Mouse (Mus musculus): ENCODE measurements around the gene Olfr575. TPM values are rescaled to one million over a fixed set of nuclear protein-coding genes. Genes with fewer than 3 reads are reported as not detected.

Gene Olfr575
- polyA plus RNA-seq (2012; rRNA removed): not detected in 2 replicates

DNA sequence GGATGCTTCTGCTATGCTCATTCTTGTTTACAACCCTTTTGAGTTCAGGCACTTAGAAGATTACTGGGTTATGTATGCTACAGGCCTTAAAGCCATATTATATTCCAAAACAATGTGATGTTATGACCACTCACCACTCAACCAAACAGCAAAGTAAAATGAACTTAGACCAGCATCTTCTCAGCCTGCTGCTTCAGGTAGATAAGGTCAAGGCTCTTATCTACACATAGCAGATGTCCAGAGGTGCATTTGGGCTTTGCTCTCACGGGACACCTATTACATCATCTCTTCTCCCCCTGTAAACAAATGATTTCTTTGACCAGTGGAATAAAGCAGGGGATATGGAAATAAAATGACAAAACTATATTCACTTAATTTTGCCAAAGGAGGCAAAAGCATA lies at the start of gene Olfr575:
TSS of gene Olfr575 (minus strand) at position 183 of the 400 bp plus-strand sequence.

DNA sequence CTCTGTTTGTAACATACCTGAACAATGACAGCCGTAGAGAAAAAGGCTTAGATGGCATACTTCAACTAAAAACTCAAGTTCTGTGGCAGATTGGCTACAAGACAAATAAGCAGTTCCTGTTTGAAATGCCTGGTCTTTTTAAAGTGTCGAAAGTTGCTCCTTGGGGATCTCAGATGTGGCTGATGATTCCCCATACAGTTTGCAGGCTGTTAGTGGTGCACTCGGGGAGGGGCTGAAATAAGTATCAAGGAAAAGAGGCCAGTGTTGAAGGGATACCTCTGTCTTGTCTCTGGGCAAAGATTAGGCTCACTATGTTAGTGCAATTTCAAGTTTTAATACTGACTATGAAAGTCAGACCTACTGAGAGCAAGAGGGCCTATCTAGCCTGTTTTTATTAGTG lies 30.6 kb upstream of the Olfr575 start, which contains the start of gene Olfr578:
TSS of gene Olfr578 (minus strand) at position 101 of the 400 bp plus-strand sequence.

DNA sequence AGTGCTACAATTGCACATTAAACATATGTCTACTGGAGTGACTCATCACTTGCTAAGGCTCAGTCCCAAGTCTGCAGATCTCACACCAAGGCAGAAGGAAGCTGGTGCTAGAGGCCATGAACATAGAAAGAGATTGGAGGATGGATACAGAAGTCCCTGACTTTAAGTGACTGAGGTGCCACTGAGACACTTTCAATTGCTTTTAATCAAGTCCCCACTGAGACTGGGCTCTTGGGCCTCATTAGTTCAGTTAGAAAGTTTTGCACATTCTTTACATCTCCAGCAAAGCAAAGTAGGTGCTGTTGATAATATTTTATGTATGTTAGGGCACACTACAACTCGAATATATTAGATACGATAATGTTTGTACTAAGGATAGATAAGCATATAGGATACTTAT lies 17.3 kb upstream of the Olfr575 start, which contains the start of gene Olfr577:
TSS of gene Olfr577 (minus strand) at position 101 of the 400 bp plus-strand sequence.

DNA sequence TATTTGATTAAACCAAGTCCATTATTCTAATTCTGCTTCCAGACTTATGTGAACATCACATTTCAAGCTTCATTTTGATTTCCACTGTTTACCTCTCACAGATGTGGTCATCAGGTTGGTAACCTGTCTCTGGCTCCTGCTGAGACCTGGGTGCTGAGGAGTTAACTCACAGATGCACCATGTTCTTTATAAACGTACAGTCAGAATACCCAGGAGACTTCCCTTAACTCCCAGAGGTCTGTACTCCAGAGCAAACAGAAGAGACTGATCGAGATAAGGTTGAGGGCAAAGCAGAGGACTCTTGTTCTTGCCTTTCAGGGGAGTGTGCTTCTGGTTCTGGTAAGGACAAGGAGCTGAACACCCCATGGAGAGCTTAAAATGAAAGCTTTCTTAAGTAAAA lies 3.8 kb upstream of the Olfr575 start, which contains the start of gene Olfr576:
TSS of gene Olfr576 (plus strand) at position 301 of the 400 bp plus-strand sequence.

DNA sequence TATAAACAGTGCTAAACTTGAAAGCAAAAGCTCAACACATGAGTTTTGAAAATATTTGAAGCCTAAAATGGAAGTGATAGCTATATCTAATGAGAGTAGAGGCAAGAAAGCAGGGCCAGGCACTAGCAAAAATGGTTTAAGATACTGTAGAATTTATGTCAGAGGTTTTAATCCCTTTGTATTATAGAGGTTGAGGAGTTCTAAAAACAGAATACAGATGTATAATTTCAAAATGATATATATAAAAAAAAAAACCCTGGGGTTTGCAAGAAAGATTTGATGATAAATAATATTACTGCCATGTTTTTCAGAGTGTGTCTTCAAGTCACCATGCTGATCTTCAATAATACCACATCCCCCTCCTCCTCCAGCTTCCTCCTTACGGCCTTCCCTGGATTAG lies 10.4 kb downstream of the Olfr575 start, which contains the start of gene Olfr574:
TSS of gene Olfr574 (plus strand) at position 301 of the 400 bp plus-strand sequence.

DNA sequence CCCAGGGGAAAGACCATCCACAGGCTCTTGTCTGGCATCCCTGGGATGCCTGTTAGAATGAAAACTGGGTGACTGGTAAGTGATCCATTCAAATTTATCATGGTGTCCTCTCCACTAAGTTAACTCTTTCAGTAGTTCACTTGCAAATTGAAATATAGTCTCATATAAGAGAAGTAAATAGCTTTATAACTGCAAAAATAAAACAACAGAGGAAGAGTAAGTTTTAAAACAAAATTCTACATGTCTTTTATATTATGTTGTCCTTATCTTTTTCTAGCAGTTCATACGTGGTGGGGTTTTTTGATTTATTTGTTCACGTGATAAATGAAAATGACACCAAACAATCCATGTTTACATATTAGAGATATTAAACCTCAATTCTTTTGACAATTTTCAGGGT lies 16.1 kb downstream of the Olfr575 start, which contains the start of gene Olfr573-ps1:
TSS of gene Olfr573-ps1 (minus strand) at position 101 of the 400 bp plus-strand sequence.

DNA sequence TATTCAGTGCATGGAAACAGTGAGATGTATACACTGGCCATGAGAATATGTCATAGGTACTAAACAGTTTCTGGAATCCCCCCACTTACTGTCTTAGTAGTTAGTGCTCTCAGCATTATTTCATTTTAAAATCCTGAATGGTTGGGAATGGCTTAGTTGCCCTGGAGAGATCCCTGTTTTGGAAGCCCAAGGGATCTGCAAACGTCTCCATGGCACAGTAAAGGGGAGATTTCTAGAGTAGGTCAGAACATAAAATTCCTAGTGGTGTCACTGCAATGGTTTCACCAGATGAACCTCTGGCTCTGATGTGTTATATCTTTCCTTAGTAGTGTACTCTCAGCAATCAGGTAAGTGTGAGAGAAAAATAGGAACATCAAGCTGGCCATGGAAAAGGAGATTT lies 34.5 kb downstream of the Olfr575 start, which contains the start of gene Olfr572:
TSS of gene Olfr572 (plus strand) at position 301 of the 400 bp plus-strand sequence.

DNA sequence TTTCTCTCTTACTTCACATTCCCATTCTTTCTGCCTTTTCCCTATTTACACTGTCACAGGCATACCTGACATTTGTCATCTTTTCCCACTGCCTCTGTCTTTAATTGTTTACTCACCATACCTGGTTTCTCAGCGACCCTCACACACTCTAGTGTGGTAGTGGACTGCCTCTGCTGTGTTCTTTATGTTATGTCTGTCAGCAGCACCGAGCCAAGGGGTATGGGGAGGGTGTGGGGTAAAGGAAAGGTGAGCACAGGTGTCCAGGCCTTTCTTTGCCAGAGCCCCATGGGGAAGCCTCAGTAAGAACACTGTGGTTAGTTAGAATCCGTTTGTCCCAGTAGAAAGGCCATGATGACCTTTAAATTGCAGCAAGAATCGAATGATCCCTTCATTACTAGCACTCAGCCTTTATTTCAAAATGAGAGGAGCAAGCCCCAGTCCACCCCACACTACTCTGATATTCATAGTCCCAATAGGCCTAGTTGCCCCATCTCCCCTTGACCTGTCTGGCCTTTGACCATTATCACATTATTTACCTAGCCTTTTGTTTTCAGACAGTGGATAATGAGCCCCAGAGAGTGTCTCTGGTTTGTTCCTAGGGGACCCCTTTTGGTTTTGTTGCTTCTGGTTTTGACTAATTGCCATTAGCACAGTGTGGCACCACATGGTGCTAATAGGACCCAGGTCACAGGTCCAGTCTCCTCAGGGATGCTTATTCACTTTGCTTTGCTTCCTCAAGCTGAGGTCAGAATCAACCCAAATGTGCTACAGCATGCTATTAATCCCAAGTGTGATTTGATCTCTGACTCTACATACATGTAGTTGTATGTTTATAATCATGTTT lies 41.3 kb downstream of the Olfr575 start, which contains the start of gene Olfr571:
TSS of gene Olfr571 (minus strand) at position 505 of the 844 bp plus-strand sequence.

Other genes starting within 250 kb of the Olfr575 start
- gene Olfr33, start 239.7 kb downstream of the Olfr575 start, polyA plus RNA-seq (2012; rRNA removed): not detected in 2 replicates
- not detected in 2 replicates for gene Olfr559, start 231.3 kb downstream of the Olfr575 start, polyA plus RNA-seq (2012; rRNA removed)
- gene Olfr560, start 199.4 kb downstream of the Olfr575 start, polyA plus RNA-seq (2012; rRNA removed): not detected in 2 replicates
- 0.13 and 0.17 TPM in 2 replicates for gene Olfr78, start 199.3 kb downstream of the Olfr575 start, polyA plus RNA-seq (2012; rRNA removed)
- not detected in 2 replicates for gene Olfr561, start 187.6 kb downstream of the Olfr575 start, polyA plus RNA-seq (2012; rRNA removed)
- gene Olfr564, start 155.3 kb downstream of the Olfr575 start, polyA plus RNA-seq (2012; rRNA removed): not detected in 2 replicates
- gene Olfr566, start 100.0 kb downstream of the Olfr575 start, polyA plus RNA-seq (2012; rRNA removed): not detected in 2 replicates
- gene Olfr568, start 81.7 kb downstream of the Olfr575 start, polyA plus RNA-seq (2012; rRNA removed): not detected in 2 replicates
- gene Olfr569, start 67.9 kb downstream of the Olfr575 start, polyA plus RNA-seq (2012; rRNA removed): not detected in 2 replicates
- gene Olfr570, start 64.2 kb downstream of the Olfr575 start, polyA plus RNA-seq (2012; rRNA removed): 0.05 TPM in 1 of 2 replicates, not detected in the other
- gene Olfr571, start 41.2 kb downstream of the Olfr575 start, polyA plus RNA-seq (2012; rRNA removed): not detected in 2 replicates
- not detected in 2 replicates for gene Olfr572, start 34.4 kb downstream of the Olfr575 start, polyA plus RNA-seq (2012; rRNA removed)
- gene Olfr573-ps1, start 16.2 kb downstream of the Olfr575 start, polyA plus RNA-seq (2012; rRNA removed): not detected in 2 replicates
- not detected in 2 replicates for gene Olfr574, start 10.3 kb downstream of the Olfr575 start, polyA plus RNA-seq (2012; rRNA removed)
- gene Olfr576, start 3.9 kb upstream of the Olfr575 start, polyA plus RNA-seq (2012; rRNA removed): not detected in 2 replicates
- gene Olfr577, start 17.2 kb upstream of the Olfr575 start, polyA plus RNA-seq (2012; rRNA removed): not detected in 2 replicates
- gene Olfr578, start 30.5 kb upstream of the Olfr575 start, polyA plus RNA-seq (2012; rRNA removed): not detected in 2 replicates
- not detected in 2 replicates for gene Olfr582, start 79.2 kb upstream of the Olfr575 start, polyA plus RNA-seq (2012; rRNA removed)
- not detected in 2 replicates for gene Olfr583, start 92.5 kb upstream of the Olfr575 start, polyA plus RNA-seq (2012; rRNA removed)
- not detected in 2 replicates for gene Olfr584, start 123.1 kb upstream of the Olfr575 start, polyA plus RNA-seq (2012; rRNA removed)
- gene Olfr585, start 138.9 kb upstream of the Olfr575 start, polyA plus RNA-seq (2012; rRNA removed): not detected in 2 replicates
- gene Olfr586, start 166.9 kb upstream of the Olfr575 start, polyA plus RNA-seq (2012; rRNA removed): not detected in 2 replicates
- gene Olfr588-ps1, start 182.1 kb upstream of the Olfr575 start, polyA plus RNA-seq (2012; rRNA removed): not detected in 2 replicates
- not detected in 2 replicates for gene Olfr589, start 197.6 kb upstream of the Olfr575 start, polyA plus RNA-seq (2012; rRNA removed)
- not detected in 2 replicates for gene Olfr591, start 219.6 kb upstream of the Olfr575 start, polyA plus RNA-seq (2012; rRNA removed)
- not detected in 2 replicates for gene Olfr592, start 226.0 kb upstream of the Olfr575 start, polyA plus RNA-seq (2012; rRNA removed)

Measured in central nervous system, embryonic 18 days (tissue).